Mouse (Mus musculus) left cerebral cortex, adult 2 months (tissue): Measurements from ENCODE around the gene Nfya. TPM values are rescaled to one million over a fixed set of nuclear protein-coding genes. Genes with fewer than 3 reads are reported as not detected.
A peak's percentile ranks its signal among the peaks of the same experiment; 100 is the strongest.

Source experiments
- DNase-seq, 2 experiments: peaks; one replicate each; pipeline ENCODE4 v3.0.0; 2021 to 2022; ENCODE audit warnings: low spot score in 2 of 2, mixed read lengths in 1 of 2; ENCODE audit errors: extremely low spot score in 1 of 2
- H3K27ac ChIP-seq: fragments of 200-600 bp; 2 replicates; pipeline ENCODE4 v1.8.1; 2022
- H3K4me3 ChIP-seq: fragments of 200-600 bp; 2 replicates; pipeline ENCODE4 v1.8.1; 2022
- CTCF ChIP-seq: fragments of 200-600 bp; IDR thresholded peaks from 2 replicates; pipeline ENCODE4 v1.8.1; 2022; ENCODE audit warnings: antibody characterized with exemption, mild to moderate bottlenecking, moderate library complexity
- intact Hi-C: fragments of 180-260 bp; cut with DNase I; formaldehyde crosslinking; loops from one replicate; pipeline ENCODE4 v1.15.1; 2025
- total RNA-seq, 2 experiments: library from RNA; stranded (reverse); gene quantifications; 2 replicates each; pipeline ENCODE4 v1.2.3; 2021

Gene Nfya
- total RNA-seq, 2 experiments from 2014 or later: 24.3 to 24.9 TPM

DNA sequence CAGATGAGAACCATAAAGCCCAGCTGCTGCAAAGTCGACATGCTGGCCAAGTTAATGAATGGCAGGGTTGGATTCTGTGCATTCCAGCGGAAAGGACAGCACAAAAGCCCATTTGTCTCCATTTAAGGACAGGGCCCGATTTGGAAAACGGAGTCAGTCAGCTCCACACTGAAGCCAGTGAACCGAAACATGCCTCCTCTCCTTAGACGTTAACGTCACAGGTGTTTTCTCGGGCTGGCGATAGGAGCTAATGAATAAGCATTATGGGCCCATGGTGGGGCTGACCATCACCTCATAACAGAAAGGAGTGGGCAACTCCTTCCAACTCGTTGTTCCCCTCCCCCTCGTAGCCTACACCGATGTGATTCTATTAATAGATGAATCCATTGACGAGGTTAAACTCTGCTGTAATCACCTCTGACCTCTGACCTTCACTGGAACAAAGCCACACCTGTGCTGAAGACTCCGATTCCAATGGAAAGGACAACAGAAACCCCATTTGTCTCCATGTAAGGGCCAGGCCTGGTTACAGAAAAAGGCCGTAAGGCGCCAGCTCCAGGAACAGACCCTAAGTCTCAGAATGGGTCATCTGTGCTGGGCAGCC lies 33.9 kb upstream of the Nfya start:
- no peak for TF ChIP-seq CTCF
- no peak overlapping the region for H3K27ac ChIP-seq
- H3K4me3 ChIP-seq: no peak overlapping the region
- intact Hi-C loops: no loop called here
- no peak for DNase-seq

DNA sequence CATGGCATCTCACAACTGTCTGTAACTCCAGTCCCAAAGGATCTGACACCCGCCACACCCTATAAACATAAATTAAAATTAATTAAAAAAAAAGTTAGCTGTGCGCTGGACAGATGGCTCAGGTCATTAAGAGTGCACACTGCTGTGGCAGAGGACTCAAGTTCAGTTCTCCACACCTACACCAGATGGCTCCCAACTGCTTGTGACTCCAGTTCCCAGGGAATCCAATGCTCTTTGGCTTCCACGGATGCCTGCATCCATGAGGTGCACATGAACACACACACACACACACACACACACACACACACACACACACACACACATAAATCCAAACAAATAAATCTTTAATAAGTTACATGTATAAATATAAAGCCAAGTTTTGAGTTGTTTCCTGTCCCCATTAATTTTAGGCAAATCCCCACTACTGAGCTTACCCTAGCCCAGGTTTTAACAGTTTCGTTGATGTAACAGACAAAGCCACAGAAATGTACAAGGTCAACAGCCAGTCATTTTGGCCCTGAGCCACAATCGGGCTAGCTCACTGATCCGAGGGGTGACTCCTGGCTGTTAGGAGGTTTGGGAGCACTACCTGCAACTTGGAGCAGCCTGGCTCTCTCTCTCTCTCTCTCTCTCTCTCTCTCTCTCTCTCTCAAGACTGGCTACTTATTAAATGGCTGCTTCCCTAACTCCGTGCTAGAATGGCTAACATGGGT lies 33.2 kb upstream of the Nfya start:
- no peak overlapping the region for H3K4me3 ChIP-seq
- intact Hi-C loops: no loop called here
- TF ChIP-seq CTCF: no peak
- no peak overlapping the region for H3K27ac ChIP-seq
- no peak for DNase-seq

GRCm38 (mm10) chr17:48437421-48437911 lies 27.8 kb upstream of the Nfya start:
- Histone ChIP-seq H3K4me3 (no peak overlapping the region), H3K27ac (no peak overlapping the region)
- TF ChIP-seq CTCF: no peak; the same call in 1 of the 2 replicates
- intact Hi-C loops: no loop called here
- DNase-seq: no peak

DNA sequence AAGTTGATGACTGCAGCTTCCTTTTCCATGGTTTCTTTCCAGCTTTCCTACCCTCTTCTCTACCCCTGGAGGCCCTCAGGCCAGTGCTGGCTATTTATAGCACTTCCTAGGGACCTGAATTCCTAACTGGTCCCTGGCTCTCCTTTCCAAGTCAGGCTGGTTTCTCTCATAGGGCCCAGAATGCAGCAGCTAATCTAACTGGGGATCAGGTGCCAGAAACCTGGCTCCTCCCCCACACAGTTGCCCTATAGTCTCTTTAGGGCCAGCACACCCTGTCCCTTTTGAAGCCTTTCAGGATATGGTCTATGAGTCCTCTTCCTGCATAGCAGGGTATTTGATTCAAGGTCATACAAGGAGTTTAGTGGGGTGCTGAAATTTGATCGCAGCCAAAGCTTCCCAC lies 26.8 kb upstream of the Nfya start:
- Histone ChIP-seq H3K4me3 (no peak overlapping the region), H3K27ac (no peak overlapping the region)
- intact Hi-C loops: no loop called here
- no peak for TF ChIP-seq CTCF
- no peak for DNase-seq

DNA sequence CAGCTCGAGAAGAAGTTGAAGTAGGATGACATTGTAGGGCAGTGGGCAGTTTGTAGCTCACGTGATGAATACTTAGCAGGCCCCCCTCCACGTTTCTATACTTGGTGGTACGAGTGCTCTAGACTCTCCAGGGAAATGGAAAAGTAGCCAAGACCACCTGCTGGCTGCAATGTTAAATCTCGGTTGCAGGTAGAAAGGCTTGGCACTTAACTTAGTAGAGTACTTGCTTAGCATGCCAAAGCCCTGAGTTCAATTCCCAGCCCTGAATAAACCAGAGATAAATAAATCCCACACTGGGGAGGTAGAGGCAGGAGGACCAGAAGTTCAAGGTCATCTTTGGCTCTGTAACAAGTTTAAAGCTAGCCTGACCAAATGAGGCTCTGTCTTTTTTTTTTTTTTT lies 24.8 kb upstream of the Nfya start:
- Histone ChIP-seq H3K27ac (no peak overlapping the region), H3K4me3 (no peak overlapping the region)
- DNase-seq: no peak
- intact Hi-C loops: no loop called here
- no peak for TF ChIP-seq CTCF

DNA sequence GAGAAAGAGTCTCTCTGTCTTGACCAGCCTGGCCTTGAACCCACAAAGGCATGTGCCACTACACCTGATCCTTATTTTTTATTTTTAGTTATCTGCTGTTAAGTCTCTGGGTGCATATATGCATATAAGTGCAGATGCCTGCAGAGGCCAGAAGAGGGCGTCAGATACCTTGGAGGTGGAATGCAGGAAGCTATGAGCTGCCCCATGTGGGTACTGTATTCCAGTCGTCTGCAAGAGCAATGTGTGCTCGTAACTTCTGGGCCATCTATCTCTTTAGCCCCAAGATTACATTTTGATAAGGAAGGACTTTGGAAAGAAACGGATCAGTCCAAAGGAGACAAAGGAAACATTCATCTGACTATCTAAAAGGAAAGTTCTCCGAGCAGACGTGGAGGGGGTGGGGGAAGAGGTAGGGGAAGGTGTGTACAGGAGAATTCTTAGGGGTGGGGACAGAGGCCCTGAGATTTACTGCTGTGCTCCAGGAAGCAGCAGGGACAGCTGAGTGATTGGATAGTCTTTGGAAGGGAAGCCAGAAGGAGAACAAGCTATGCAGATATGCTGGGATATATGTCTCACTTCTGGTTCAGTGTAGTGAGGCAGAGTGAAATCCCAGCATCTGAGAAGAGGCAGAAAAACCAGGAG lies 24.1 kb upstream of the Nfya start:
- H3K27ac ChIP-seq: no peak overlapping the region
- peak; percentile 9 for TF ChIP-seq CTCF

GRCm38 (mm10) chr17:48433006-48433655 lies 23.4 kb upstream of the Nfya start:
- Histone ChIP-seq H3K27ac (no peak overlapping the region), H3K4me3 (no peak overlapping the region)
- no peak for DNase-seq
- intact Hi-C loops: no loop called here
- TF ChIP-seq CTCF: no peak

More for the DNA sequence above, 24.1 kb upstream of the Nfya start:
- intact Hi-C loops: no loop called here
- H3K4me3 ChIP-seq: no peak overlapping the region
- no peak for DNase-seq

GRCm38 (mm10) chr17:48432158-48432980 lies 22.7 kb upstream of the Nfya start, which contains the start of gene Apobec2:
TSS of gene Apobec2 (minus strand) at chr17:48432930.
- TF ChIP-seq CTCF: no peak
- intact Hi-C loops: no loop called here
- no peak for DNase-seq
- no peak within 1 kb of the TSS for H3K4me3 ChIP-seq
- H3K27ac ChIP-seq: no peak within 1 kb of the TSS

DNA sequence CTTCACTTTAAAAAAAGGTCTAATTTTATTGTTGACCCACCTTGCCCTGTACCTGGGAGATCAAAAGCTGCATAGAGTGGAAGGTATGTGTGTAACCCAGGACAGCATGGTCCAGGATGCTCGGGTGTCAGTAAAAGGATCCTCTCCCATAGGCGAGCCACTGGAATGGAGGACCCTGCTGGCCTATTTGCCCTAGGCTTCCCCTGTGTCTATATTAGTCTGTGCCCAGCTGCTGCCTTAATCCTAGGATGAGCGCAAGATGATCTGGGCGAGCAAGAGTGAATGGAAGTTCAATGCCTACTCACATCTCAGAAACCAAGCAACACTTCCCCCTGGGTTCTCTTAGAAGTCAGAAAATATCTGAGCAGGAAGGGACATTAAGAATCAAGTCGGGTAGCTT lies 21.3 kb upstream of the Nfya start:
- Histone ChIP-seq H3K27ac (no peak overlapping the region), H3K4me3 (no peak overlapping the region)
- no peak for TF ChIP-seq CTCF
- intact Hi-C loops: no loop called here
- no peak for DNase-seq

GRCm38 (mm10) chr17:48430394-48430793 lies 20.7 kb upstream of the Nfya start:
- Histone ChIP-seq H3K4me3 (no peak overlapping the region), H3K27ac (no peak overlapping the region)
- no peak for TF ChIP-seq CTCF
- DNase-seq: no peak
- intact Hi-C loops: no loop called here

DNA sequence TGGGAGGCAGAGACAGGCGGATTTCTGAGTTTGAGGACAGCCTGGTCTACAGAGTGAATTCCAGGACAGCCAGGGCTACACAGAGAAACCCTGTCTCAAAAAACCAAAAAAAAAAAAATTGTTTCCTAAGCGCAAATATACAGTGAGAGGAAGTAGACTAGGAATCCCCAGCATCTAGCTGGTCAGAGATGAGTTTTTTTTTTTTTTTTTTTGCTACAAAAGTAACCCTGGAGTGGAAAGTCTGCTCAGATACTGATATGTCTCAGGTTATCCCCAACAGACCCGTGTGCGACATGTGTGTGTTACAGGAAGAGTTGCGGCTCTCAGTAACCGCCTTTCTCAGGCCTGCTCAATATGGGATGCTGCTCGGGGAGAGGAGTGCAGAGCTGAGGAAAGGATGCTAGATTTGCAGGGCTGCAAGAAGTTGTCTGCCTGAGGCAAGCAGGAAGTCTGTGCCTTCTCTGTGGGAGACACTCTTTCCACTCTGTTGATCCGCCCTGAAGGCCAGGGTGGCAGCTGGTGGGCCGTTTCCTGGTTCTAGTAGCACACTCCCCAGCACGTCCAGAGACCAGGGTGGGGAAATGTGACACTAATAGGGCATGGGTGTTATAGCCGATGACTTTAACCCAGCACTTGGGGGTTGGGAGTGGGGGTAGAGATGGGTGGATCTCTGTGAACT lies 18.3 kb upstream of the Nfya start:
- intact Hi-C loops: no loop called here
- no peak for DNase-seq
- TF ChIP-seq CTCF: no peak
- Histone ChIP-seq H3K4me3 (no peak overlapping the region), H3K27ac (no peak overlapping the region)
